Mouse (Mus musculus) myocyte (in vitro differentiated cells): ENCODE measurements around the gene Tmod3. TPM values are rescaled to one million over a fixed set of nuclear protein-coding genes. Genes with fewer than 3 reads are reported as not detected.
A peak's percentile ranks its signal among the peaks of the same experiment; 100 is the strongest.

Experiments used
- H3K27me3 ChIP-seq: one replicate; pipeline ENCODE4 v1.6.1; 2011; ENCODE audit not compliant: control insufficient read depth, insufficient read depth, insufficient read length
- H3K36me3 ChIP-seq: one replicate; pipeline ENCODE4 v1.6.1; 2011; ENCODE audit not compliant: control insufficient read depth, insufficient read depth
- H3K4me2 ChIP-seq: one replicate; pipeline ENCODE4 v1.6.1; 2011; ENCODE audit warnings: low read depth, control low read depth
- H3K4me3 ChIP-seq: one replicate; pipeline ENCODE4 v1.5.1; 2011; ENCODE audit warnings: mild to moderate bottlenecking, control low read depth, moderate library complexity
- H3K79me2 ChIP-seq: one replicate; pipeline ENCODE4 v1.6.1; 2011; ENCODE audit not compliant: control insufficient read depth, insufficient read depth
- H3ac ChIP-seq: one replicate; pipeline ENCODE4 v1.6.1; 2011; ENCODE audit not compliant: control insufficient read depth, insufficient read length
- CEBPB ChIP-seq: IDR thresholded peaks from 2 replicates; pipeline ENCODE4 v1.6.1; 2011; ENCODE audit warnings: mild to moderate bottlenecking, moderate library complexity; ENCODE audit not compliant: poor library complexity, insufficient read depth, severe bottlenecking
- E2F4 ChIP-seq: IDR thresholded peaks from one replicate; pipeline ENCODE4 v1.6.1; 2011; ENCODE audit warnings: mild to moderate bottlenecking, control low read depth, moderate library complexity; ENCODE audit not compliant: insufficient read depth
- MAX ChIP-seq: IDR thresholded peaks from one replicate; pipeline ENCODE4 v1.6.1; 2011; ENCODE audit warnings: low read depth, mild to moderate bottlenecking, control low read depth
- MYOD1 ChIP-seq, 3 experiments: IDR thresholded peaks; one replicate each; pipeline ENCODE4 v1.6.1; 2011; ENCODE audit warnings: control low read depth in 2 of 3, low read depth in 2 of 3, mild to moderate bottlenecking in 2 of 3, moderate library complexity in 1 of 3; ENCODE audit not compliant: insufficient read length in 2 of 3, control insufficient read depth in 1 of 3
- MYOG ChIP-seq, 3 experiments: IDR thresholded peaks; one replicate each; pipeline ENCODE4 v1.6.1; 2011; ENCODE audit warnings: control low read depth in 2 of 3, low read depth in 2 of 3, mild to moderate bottlenecking in 2 of 3; ENCODE audit not compliant: insufficient read length in 2 of 3, control insufficient read depth in 1 of 3, insufficient read depth in 1 of 3
- POLR2A ChIP-seq: IDR thresholded peaks from one replicate; pipeline ENCODE4 v1.6.1; 2011; ENCODE audit warnings: low read depth, mild to moderate bottlenecking, control low read depth, moderate library complexity; ENCODE audit not compliant: insufficient read length
- POLR2AphosphoS2 ChIP-seq: IDR thresholded peaks from one replicate; pipeline ENCODE4 v1.6.1; 2011; ENCODE audit warnings: low read depth, control low read depth; ENCODE audit not compliant: insufficient read length
- REST ChIP-seq: IDR thresholded peaks from one replicate; pipeline ENCODE4 v1.6.1; 2011; ENCODE audit warnings: mild to moderate bottlenecking, control low read depth, moderate library complexity; ENCODE audit not compliant: insufficient read depth, insufficient read length
- SRF ChIP-seq: IDR thresholded peaks from one replicate; pipeline ENCODE4 v1.6.1; 2011; ENCODE audit warnings: low read depth; ENCODE audit not compliant: control insufficient read depth, insufficient read length
- TCF12 ChIP-seq: IDR thresholded peaks from one replicate; pipeline ENCODE4 v1.6.1; 2011; ENCODE audit warnings: mild to moderate bottlenecking, control low read depth; ENCODE audit not compliant: poor library complexity, insufficient read depth, severe bottlenecking
- TCF3 ChIP-seq: IDR thresholded peaks from one replicate; pipeline ENCODE4 v1.6.1; 2011; ENCODE audit warnings: low read depth, control low read depth; ENCODE audit not compliant: insufficient read length
- USF1 ChIP-seq: IDR thresholded peaks from one replicate; pipeline ENCODE4 v1.6.1; 2011; ENCODE audit warnings: low read depth, mild to moderate bottlenecking, control low read depth, moderate library complexity
- polyA plus RNA-seq: library from polyadenylated mRNA; unstranded; fragments of >200 nt; fragmentation: generic; extraction: Trizol; gene quantifications from one replicate; pipeline ENCODE4 v1.2.1, GENCODE M21; 2012; ENCODE audit warnings: missing spikeins

The Tmod3 gene
- polyA plus RNA-seq, 1 experiment, result 12.9 TPM

- TF ChIP-seq MYOG (IDR thresholded peaks at IDR 0.05; ENCODE audit: control insufficient read depth in 1 of 3, insufficient read depth in 1 of 3, insufficient read length in 2 of 3, low read depth in 2 of 3) (no peak), POLR2A (no peak), USF1 (no peak), TCF3 (no peak), MYOD1 (IDR thresholded peaks at IDR 0.05; ENCODE audit: control insufficient read depth in 1 of 3, insufficient read length in 2 of 3, low read depth in 2 of 3) (no peak), CEBPB (no peak), TCF12 (no peak), E2F4 (no peak)
- no peak overlapping the region for H3K4me2 ChIP-seq
- no peaks in the 10 kb centered on the region for H3K36me3 ChIP-seq
- H3K4me3 ChIP-seq, result no peak overlapping the region
- H3ac ChIP-seq, result no peak overlapping the region
- H3K27me3 ChIP-seq, result peaks cover 5% of the 10 kb centered on the region
- H3K79me2 ChIP-seq, result no peaks in the 10 kb centered on the region
Observed at GRCm38 (mm10) chr9:75589850-75590790, 30.7 kb upstream of the Tmod3 start.

GRCm38 (mm10) chr9:75581694-75582350 is 22.4 kb upstream of the Tmod3 start:
- H3K79me2 ChIP-seq, result no peaks in the 10 kb centered on the region

GRCm38 (mm10) chr9:75579321-75579720 is 19.9 kb upstream of the Tmod3 start:
- TF ChIP-seq POLR2A (no peak), USF1 (no peak), MYOG (IDR thresholded peaks at IDR 0.05; ENCODE audit: control insufficient read depth in 1 of 3, insufficient read depth in 1 of 3, insufficient read length in 2 of 3, low read depth in 2 of 3) (no peak), MAX (no peak), CEBPB (no peak), REST (no peak), POLR2AphosphoS2 (no peak)

More at GRCm38 (mm10) chr9:75581694-75582350, 22.4 kb upstream of the Tmod3 start:
- H3K27me3 ChIP-seq, result peaks cover 5% of the 10 kb centered on the region
- no peak for TF ChIP-seq SRF
- no peak for TF ChIP-seq MYOG (IDR thresholded peaks at IDR 0.05; ENCODE audit: control insufficient read depth in 1 of 3, insufficient read depth in 1 of 3, insufficient read length in 2 of 3, low read depth in 2 of 3)
- no peak for TF ChIP-seq POLR2AphosphoS2
- TF ChIP-seq CEBPB, result no peak
- no peak for TF ChIP-seq TCF12
- TF ChIP-seq USF1, result no peak
- no peak for TF ChIP-seq E2F4
- TF ChIP-seq MYOD1 (IDR thresholded peaks at IDR 0.05; ENCODE audit: control insufficient read depth in 1 of 3, insufficient read length in 2 of 3, low read depth in 2 of 3), result no peak
- TF ChIP-seq MAX, result no peak
- TF ChIP-seq TCF3, result no peak
- no peak for TF ChIP-seq REST
- no peak for TF ChIP-seq POLR2A
- H3K36me3 ChIP-seq, result no peaks in the 10 kb centered on the region
- H3K4me3 ChIP-seq, result no peak overlapping the region
- no peak overlapping the region for H3ac ChIP-seq
- peak overlapping the region; percentile 30 for H3K4me2 ChIP-seq

GRCm38 (mm10) chr9:75571036-75571942 is 11.8 kb upstream of the Tmod3 start:
- TF ChIP-seq CEBPB, result no peak
- no peak for TF ChIP-seq TCF3
- no peak for TF ChIP-seq SRF
- TF ChIP-seq E2F4, result no peak
- no peak for TF ChIP-seq MYOG (IDR thresholded peaks at IDR 0.05; ENCODE audit: control insufficient read depth in 1 of 3, insufficient read depth in 1 of 3, insufficient read length in 2 of 3, low read depth in 2 of 3)
- no peak for TF ChIP-seq POLR2A
- TF ChIP-seq MYOD1 (IDR thresholded peaks at IDR 0.05; ENCODE audit: control insufficient read depth in 1 of 3, insufficient read length in 2 of 3, low read depth in 2 of 3), result no peak
- TF ChIP-seq POLR2AphosphoS2, result no peak
- no peak for TF ChIP-seq MAX
- TF ChIP-seq REST, result no peak
- TF ChIP-seq USF1, result no peak
- no peak for TF ChIP-seq TCF12
- Histone ChIP-seq H3K79me2 (no peaks in the 10 kb centered on the region), H3K4me3 (no peak overlapping the region), H3ac (no peak overlapping the region), H3K4me2 (no peak overlapping the region), H3K27me3 (no peaks in the 10 kb centered on the region), H3K36me3 (no peaks in the 10 kb centered on the region)

More at GRCm38 (mm10) chr9:75579321-75579720, 19.9 kb upstream of the Tmod3 start:
- no peak overlapping the region for H3K4me3 ChIP-seq
- no peaks in the 10 kb centered on the region for H3K79me2 ChIP-seq
- H3K36me3 ChIP-seq, result no peaks in the 10 kb centered on the region
- H3K4me2 ChIP-seq, result no peak overlapping the region
- no peaks in the 10 kb centered on the region for H3K27me3 ChIP-seq
- no peak overlapping the region for H3ac ChIP-seq
